Mouse (Mus musculus): ENCODE results near the gene Cog4. TPM values are rescaled to one million over a fixed set of nuclear protein-coding genes. Genes with fewer than 3 reads are reported as not detected.
A peak's percentile ranks its signal among the peaks of the same experiment; 100 is the strongest.

Gene Cog4
- 10 to 100 TPM; 59.5 to 66.6 TPM for total RNA-seq (2021)
- long read RNA-seq, experiment 1, transcript Cog4-201 (19 exons, 2,737 nt) = major isoform, 73 of 89 reads
- long read RNA-seq, experiment 1, partial matches to known transcripts = 5 of 89 reads
- long read RNA-seq, experiment 1, other reads (novel, unspliced or antisense) = 10 of 89 reads
- long read RNA-seq, experiment 2, transcript Cog4-201 (19 exons, 2,737 nt) = major isoform, 87 of 114 reads
- long read RNA-seq, experiment 2, partial matches to known transcripts = 5 of 114 reads
- long read RNA-seq, experiment 2, other reads (novel, unspliced or antisense) = 20 of 114 reads

- DNase-seq (ENCODE audit: low spot score in 2 of 2) = peak; percentile 74 to 85
These were observed at the start of gene Cog4, which contains the start of gene Sf3b3 for GRCm38 (mm10) chr8:110846405-110847170. TSS of gene Cog4 (plus strand) at chr8:110846600. TSS of gene Sf3b3 (minus strand) at chr8:110846787.

GRCm38 (mm10) chr8:110797086-110797485 lies 49.3 kb upstream of the Cog4 start:
- no peak for DNase-seq (ENCODE audit: low spot score in 2 of 2)

- DNase-seq (ENCODE audit: low spot score in 2 of 2) = no peak
These were observed 43.4 kb upstream of the Cog4 start for GRCm38 (mm10) chr8:110802988-110803387.

GRCm38 (mm10) chr8:110803856-110804255 lies 42.5 kb upstream of the Cog4 start:
- no peak for DNase-seq (ENCODE audit: low spot score in 2 of 2)

- no peak for DNase-seq (ENCODE audit: low spot score in 2 of 2)
These were observed 41.4 kb upstream of the Cog4 start for GRCm38 (mm10) chr8:110804825-110805514.

- DNase-seq (ENCODE audit: low spot score in 2 of 2) = no peak
These were observed 40.7 kb upstream of the Cog4 start, which contains the start of gene Il34 for GRCm38 (mm10) chr8:110805669-110806068. TSS of gene Il34 (minus strand) at chr8:110805924.

GRCm38 (mm10) chr8:110806146-110806545 lies 40.3 kb upstream of the Cog4 start:
- no peak for DNase-seq (ENCODE audit: low spot score in 2 of 2)

- DNase-seq (ENCODE audit: low spot score in 2 of 2) = peak in 1 of 2 experiments; percentile 64
These were observed 37.6 kb upstream of the Cog4 start for GRCm38 (mm10) chr8:110808495-110809472.

- no peak for DNase-seq (ENCODE audit: low spot score in 2 of 2)
These were observed 36.6 kb upstream of the Cog4 start for GRCm38 (mm10) chr8:110809831-110810230.

GRCm38 (mm10) chr8:110810481-110811065 lies 35.8 kb upstream of the Cog4 start:
- DNase-seq (ENCODE audit: low spot score in 2 of 2) = no peak

GRCm38 (mm10) chr8:110811116-110811515 lies 35.3 kb upstream of the Cog4 start:
- no peak for DNase-seq (ENCODE audit: low spot score in 2 of 2)

- DNase-seq (ENCODE audit: low spot score in 2 of 2) = no peak
These were observed 34.6 kb upstream of the Cog4 start for GRCm38 (mm10) chr8:110811793-110812192.

- no peak for DNase-seq (ENCODE audit: low spot score in 2 of 2)
These were observed 33.9 kb upstream of the Cog4 start for GRCm38 (mm10) chr8:110812349-110813080.

- no peak for DNase-seq (ENCODE audit: low spot score in 2 of 2)
These were observed 33.2 kb upstream of the Cog4 start for GRCm38 (mm10) chr8:110813081-110813812.

GRCm38 (mm10) chr8:110815308-110815707 lies 31.1 kb upstream of the Cog4 start:
- no peak for DNase-seq (ENCODE audit: low spot score in 2 of 2)

- DNase-seq (ENCODE audit: low spot score in 2 of 2) = no peak
These were observed 29.4 kb upstream of the Cog4 start for GRCm38 (mm10) chr8:110816990-110817389.

GRCm38 (mm10) chr8:110818593-110818992 lies 27.8 kb upstream of the Cog4 start:
- no peak for DNase-seq (ENCODE audit: low spot score in 2 of 2)

- no peak for DNase-seq (ENCODE audit: low spot score in 2 of 2)
These were observed 26.1 kb upstream of the Cog4 start for GRCm38 (mm10) chr8:110820257-110820656.

- no peak for DNase-seq (ENCODE audit: low spot score in 2 of 2)
These were observed 24.4 kb upstream of the Cog4 start for GRCm38 (mm10) chr8:110821960-110822359.
